Mouse (Mus musculus): ENCODE results near the gene Cldn1.

DNA sequence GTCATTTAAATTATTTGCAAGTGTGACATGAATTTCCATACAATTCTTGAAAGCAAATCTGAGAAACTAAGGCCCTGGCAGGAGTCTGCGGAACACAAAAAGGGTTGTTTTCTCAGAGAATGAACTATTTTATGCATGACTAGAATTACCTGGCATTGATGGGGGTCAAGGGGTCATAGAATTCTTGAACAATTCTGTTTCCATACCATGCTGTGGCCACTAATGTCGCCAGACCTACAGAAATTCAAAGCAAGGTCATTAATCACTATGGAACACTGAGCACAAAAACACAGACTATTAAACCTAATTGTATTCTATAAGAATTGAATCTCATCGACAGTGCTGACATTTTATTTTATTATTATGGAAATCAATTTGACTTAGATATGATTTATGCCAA is 10.9 kb downstream of the Cldn1 start:
- TF ChIP-seq CTCF (IDR thresholded peaks at IDR 0.05; ENCODE audit: control insufficient read depth, insufficient read depth, insufficient replicate concordance, low read depth, low read length) (no peak), POLR2A (IDR thresholded peaks at IDR 0.05; ENCODE audit: control insufficient read depth, low read depth, low read length) (no peak)
